Comparison of ENCODE assay signal across 8 mouse cellular contexts in genomic region chr6:106799333-106800226, GRCm38 (mm10). TPM values are rescaled to one million over a fixed set of nuclear protein-coding genes. Genes with fewer than 3 reads are reported as not detected.
DNase-seq lines count a peak whose midpoint lies in the region; ATAC-seq and TF ChIP-seq lines count a peak whose summit lies in the region.

TSS of gene Crbn (minus strand) at chr6:106800077.

- H3K27ac ChIP-seq in forebrain, embryonic 15.5 days (replicated peaks), result no peak within 1 kb of the TSS

- peak; percentile 82; the same call in 1 of the 2 replicates for TF ChIP-seq POLR2A in lung, adult 2 months (IDR thresholded peaks at IDR 0.05; ENCODE audit: borderline replicate concordance, extremely low read depth, low read depth, low read length)

- H3K36me3 ChIP-seq in forebrain, embryonic 15.5 days, result peaks cover 9% of the 10 kb centered on the region; the same call in 1 of the 2 replicates

- DNase-seq in ES-CJ7 (ENCODE audit: low read depth, low spot score), result peak; percentile 88
- DNase-seq in cerebellum, adult 11 months, result peak; percentile 91
- DNase-seq in heart, postnatal 25 days (ENCODE audit: low spot score), result peak; percentile 76
- DNase-seq in layer of hippocampus, adult 18-20 months (ENCODE audit: low spot score in 2 of 2), result peak; percentile 87 to 94
- DNase-seq in lung, adult 2 months, result peak; percentile 92
- peak; percentile 77 to 83 for DNase-seq in thymus, adult 18-20 months

- WGBS in forebrain, embryonic 15.5 days, result 2% methylated on average over 57 of the region's 57 CpGs
- 2% methylated on average over 57 of the region's 57 CpGs for whole genome bisulfite sequencing in lung, adult 2 months

- H3K9ac ChIP-seq in forebrain, embryonic 15.5 days (replicated peaks), result peak within 1 kb of the TSS; percentile 79

- peak within 1 kb of the TSS; percentile 93 for H3K4me3 ChIP-seq in forebrain, embryonic 15.5 days
- peak within 1 kb of the TSS; percentile 90 for H3K4me3 ChIP-seq in lung, adult 2 months (replicated peaks; ENCODE audit: extremely low read depth, low read depth, low read length)

- TF ChIP-seq CTCF in lung, adult 2 months (IDR thresholded peaks at IDR 0.05; ENCODE audit: insufficient read depth, low read length), result peak; percentile 69

- intact Hi-C loops in heart, postnatal 25 days (cut with DNase I), result loop anchor here (2.0 to 5.0 kb wide), 3 partner anchors 31 to 1258 kb away; partner anchors contain the start of gene Trnt1

- H3K27me3 ChIP-seq in forebrain, embryonic 15.5 days, result no peaks in the 10 kb centered on the region

- H3K9me3 ChIP-seq in forebrain, embryonic 15.5 days, result no peaks in the 10 kb centered on the region

- peak within 1 kb of the TSS; percentile 70 for H3K4me2 ChIP-seq in forebrain, embryonic 15.5 days (replicated peaks)

- ATAC-seq in forebrain, embryonic 15.5 days (replicated peaks), result peak; percentile 99
- ATAC-seq in neutrophil, adult 5-6 weeks (ENCODE audit: extremely low read depth, insufficient number of reproducible peaks, low FRiP score, poor library complexity, severe bottlenecking), result peak; percentile 98

- peaks cover 16% of the 10 kb centered on the region for H3K4me1 ChIP-seq in forebrain, embryonic 15.5 days
- peaks cover 4% of the 10 kb centered on the region; the same call in 1 of the 2 replicates for H3K4me1 ChIP-seq in lung, adult 2 months (ENCODE audit: control insufficient read depth, insufficient read depth, low read length)

RNA-seq across cellular contexts. Expression of gene Crbn, which starts in this region (rescaled TPM):
- polyA plus RNA-seq in forebrain, embryonic 15.5 days (2015; fragmentation: Nextera tagmentation; extraction: Ambion mirVana), result 60.2 and 64.2 TPM in 2 replicates
- 10 to 100 TPM; 37.9 to 45.5 TPM for total RNA-seq in heart, postnatal 25 days (2021)
- total RNA-seq in layer of hippocampus, adult 18-20 months (2021), result 100 to 1,000 TPM; 112 to 114 TPM
- polyA plus RNA-seq in lung, adult 2 months (2012; rRNA removed), result 5.5 and 9.3 TPM in 2 replicates
- total RNA-seq in neutrophil, adult 5-6 weeks (2017), result 83.9 and 84.3 TPM in 2 replicates
